Mouse (Mus musculus) heart, adult 2 months (tissue): ENCODE data around the gene Sept3. TPM values are rescaled to one million over a fixed set of nuclear protein-coding genes. Genes with fewer than 3 reads are reported as not detected.
"Not testable (repeated sequence)": the region's sequence is repeated elsewhere in the genome, so short reads cannot be mapped to it uniquely, and the experiment has no call there.

Experiments used
- DNase-seq, 2 experiments: peaks; one replicate each; pipeline ENCODE4 v3.0.0; 2021
- H3K27ac ChIP-seq: fragments of 200-600 bp; 2 replicates; pipeline ENCODE4 v1.8.1; 2022
- H3K27me3 ChIP-seq: fragments of 200-500 bp; 2 replicates; pipeline ENCODE4 v1.6.1; 2012; ENCODE audit warnings: mild to moderate bottlenecking, low read length, inconsistent platforms, mixed read lengths; ENCODE audit not compliant: control insufficient read depth, insufficient read depth
- H3K36me3 ChIP-seq: fragments of 200-500 bp; 2 replicates; pipeline ENCODE4 v1.6.1; 2012; ENCODE audit warnings: low read length, inconsistent platforms; ENCODE audit not compliant: control insufficient read depth, insufficient read depth
- H3K4me1 ChIP-seq: fragments of 200-500 bp; 2 replicates; pipeline ENCODE4 v1.6.1; 2011; ENCODE audit warnings: low read length; ENCODE audit not compliant: control insufficient read depth, insufficient read depth
- H3K4me3 ChIP-seq: fragments of 200-600 bp; 2 replicates; pipeline ENCODE4 v1.8.1; 2022
- H3K79me2 ChIP-seq: fragments of 200-500 bp; replicated peaks from 2 replicates; pipeline ENCODE4 v1.6.1; 2012; ENCODE audit warnings: mild to moderate bottlenecking, inconsistent platforms, low read length, moderate library complexity, mixed read lengths; ENCODE audit not compliant: control insufficient read depth, insufficient read depth
- H3K9ac ChIP-seq: fragments of 200-500 bp; 2 replicates; pipeline ENCODE4 v1.6.1; 2012; ENCODE audit warnings: low read depth, mild to moderate bottlenecking, control low read depth, inconsistent platforms, low read length, mixed read lengths
- CTCF ChIP-seq: fragments of 200-600 bp; IDR thresholded peaks from 2 replicates; pipeline ENCODE4 v1.8.1; 2022; ENCODE audit warnings: antibody characterized with exemption, mild to moderate bottlenecking, moderate library complexity
- EP300 ChIP-seq: fragments of 200-500 bp; IDR thresholded peaks from 2 replicates; pipeline ENCODE4 v1.6.1; 2011; ENCODE audit warnings: low read depth, low read length, control low read depth; ENCODE audit not compliant: insufficient read depth
- POLR2A ChIP-seq: fragments of 200-500 bp; IDR thresholded peaks from 2 replicates; pipeline ENCODE4 v1.6.1; 2011; ENCODE audit warnings: mild to moderate bottlenecking, low read depth, low read length, control low read depth; ENCODE audit not compliant: insufficient read depth
- WGBS: fragments of 180-500 bp; shearing (Covaris S2); methylation state at CpG from one replicate; pipeline ENCODE4 v1.1.7; 2018; 5-methylcytosine and 5-hydroxymethylcytosine counted together
- intact Hi-C: fragments of 180-260 bp; cut with DNase I; formaldehyde crosslinking; loops from one replicate; pipeline ENCODE4 v1.15.1; 2025
- polyA plus RNA-seq: library from polyadenylated mRNA; depleted of rRNA; stranded (reverse); fragments of >200 nt; gene quantifications from 2 replicates; pipeline ENCODE4 v1.2.3, GENCODE M21; 2012
- total RNA-seq, 2 experiments: library from RNA; stranded (reverse); gene quantifications; 2 replicates each; pipeline ENCODE4 v1.2.3; 2021

Sept3 gene
- total and polyA plus RNA-seq, 3 experiments = 0.39 to 0.44 (median 0.43) TPM

DNA sequence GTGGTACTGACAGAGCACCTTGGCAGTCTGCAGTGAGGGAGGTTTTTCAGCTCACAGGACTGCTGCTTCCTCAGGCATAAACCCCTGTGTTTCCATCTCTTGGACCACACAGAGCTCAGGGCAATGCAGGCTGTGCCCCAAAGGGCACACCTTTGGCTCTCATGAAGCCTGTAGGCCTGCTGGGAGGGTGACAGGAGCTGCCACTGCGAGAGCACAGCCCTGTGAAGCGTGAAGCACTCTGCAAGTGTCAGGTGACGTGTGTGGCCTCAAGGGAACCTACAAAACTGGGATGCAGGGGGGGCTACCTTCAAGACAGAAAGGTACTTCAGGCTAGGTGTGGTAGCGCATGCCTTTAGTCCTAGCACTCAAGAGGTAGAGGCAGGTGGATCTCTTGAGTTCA lies 42.0 kb upstream of the Sept3 start:
- H3K27ac ChIP-seq = no peak overlapping the region
- WGBS = 90% methylated on average over 4 of the region's 4 CpGs
- H3K4me3 ChIP-seq = no peak overlapping the region
- H3K9ac ChIP-seq = no peak overlapping the region
- TF ChIP-seq POLR2A (no peak), EP300 (no peak), CTCF (no peak)
- no peaks in the 10 kb centered on the region for H3K27me3 ChIP-seq
- no peaks in the 10 kb centered on the region for H3K36me3 ChIP-seq
- H3K4me1 ChIP-seq = no peaks in the 10 kb centered on the region
- intact Hi-C loops = no loop called here
- H3K79me2 ChIP-seq = no peaks in the 10 kb centered on the region
- peak in 1 of 2 experiments; percentile 6 for DNase-seq

DNA sequence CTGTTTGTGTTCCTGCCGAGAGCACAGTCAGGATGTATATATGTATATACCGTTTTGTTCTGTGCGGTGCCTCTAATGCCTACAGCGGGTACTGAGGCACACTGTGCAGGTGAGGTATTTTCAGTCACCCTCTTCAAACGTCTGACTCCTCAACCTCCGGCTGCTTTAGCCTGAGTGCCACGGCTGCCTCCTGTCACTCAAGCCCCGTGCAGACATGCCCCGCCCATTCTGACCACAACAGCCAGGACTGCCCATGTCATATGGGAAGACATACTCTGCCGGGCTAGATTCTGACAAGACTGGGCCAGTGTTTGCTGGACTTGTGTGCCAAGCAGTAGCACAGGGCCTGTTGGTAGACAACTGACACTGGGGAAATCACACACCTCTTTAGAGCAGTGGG lies 39.0 kb upstream of the Sept3 start:
- WGBS = 78% methylated on average over 10 of the region's 10 CpGs
- no peak overlapping the region for H3K9ac ChIP-seq
- TF ChIP-seq POLR2A (no peak), CTCF (no peak), EP300 (no peak)

DNA sequence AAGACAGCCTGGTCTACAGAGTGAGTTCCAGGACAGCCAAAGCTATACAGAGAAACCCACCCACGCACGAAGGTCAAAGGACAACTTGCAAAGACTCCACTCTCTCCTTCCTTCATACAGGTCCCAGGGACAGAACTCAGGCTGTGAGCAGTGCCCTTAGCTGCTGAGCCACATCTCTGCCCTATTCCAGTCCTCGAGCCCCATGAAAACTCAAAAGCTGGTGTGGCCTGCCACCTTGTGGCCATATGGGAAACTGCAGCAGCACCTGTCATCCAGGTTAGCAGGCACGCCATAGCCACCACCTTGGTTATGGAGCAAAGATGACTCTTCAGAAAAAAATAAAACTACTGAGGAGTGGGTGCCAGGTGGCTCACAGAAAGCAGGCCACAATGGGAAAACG lies 38.1 kb upstream of the Sept3 start:
- Histone ChIP-seq H3K36me3 (no peaks in the 10 kb centered on the region), H3K27ac (no peak overlapping the region), H3K4me1 (no peaks in the 10 kb centered on the region), H3K27me3 (no peaks in the 10 kb centered on the region), H3K79me2 (no peaks in the 10 kb centered on the region), H3K4me3 (no peak overlapping the region), H3K9ac (no peak overlapping the region)
- WGBS = 17% methylated on average over 5 of the region's 5 CpGs
- TF ChIP-seq POLR2A (no peak), CTCF (no peak), EP300 (peak; percentile 93)
- peak; percentile 78 to 89 for DNase-seq
- intact Hi-C loops = loop anchor here (1.0 kb wide), 2 partner anchors 98 to 171 kb away; no protein-coding TSS in a partner anchor

More for the DNA sequence above, 39.0 kb upstream of the Sept3 start:
- Histone ChIP-seq H3K36me3 (no peaks in the 10 kb centered on the region), H3K27me3 (no peaks in the 10 kb centered on the region), H3K4me3 (no peak overlapping the region), H3K27ac (no peak overlapping the region), H3K79me2 (no peaks in the 10 kb centered on the region), H3K4me1 (no peaks in the 10 kb centered on the region)
- intact Hi-C loops = loop anchor here (1.0 kb wide), 2 partner anchors 97 to 170 kb away; no protein-coding TSS in a partner anchor
- no peak for DNase-seq

DNA sequence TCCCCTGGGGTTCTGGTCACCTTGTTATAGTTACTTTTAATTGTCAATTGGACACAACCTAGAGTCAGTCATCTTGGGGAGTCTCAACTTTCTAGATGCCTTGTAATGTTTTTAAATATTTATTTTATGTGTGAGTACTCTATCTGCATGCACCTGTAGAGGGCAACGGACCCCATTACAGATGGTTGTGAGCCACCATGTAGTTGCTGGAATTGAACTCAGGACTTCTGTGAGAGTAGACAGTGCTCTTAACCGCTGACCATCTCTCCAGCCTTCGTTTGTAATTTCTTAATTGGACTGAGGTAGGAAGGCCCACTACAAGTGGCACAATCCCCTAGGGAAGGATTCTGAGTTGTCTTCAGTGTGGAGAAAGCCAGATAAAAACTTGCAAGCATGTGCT lies 31.4 kb upstream of the Sept3 start:
- H3K9ac ChIP-seq = no peak overlapping the region
- no peak for DNase-seq
- 69% methylated on average over 3 of the region's 3 CpGs for WGBS

DNA sequence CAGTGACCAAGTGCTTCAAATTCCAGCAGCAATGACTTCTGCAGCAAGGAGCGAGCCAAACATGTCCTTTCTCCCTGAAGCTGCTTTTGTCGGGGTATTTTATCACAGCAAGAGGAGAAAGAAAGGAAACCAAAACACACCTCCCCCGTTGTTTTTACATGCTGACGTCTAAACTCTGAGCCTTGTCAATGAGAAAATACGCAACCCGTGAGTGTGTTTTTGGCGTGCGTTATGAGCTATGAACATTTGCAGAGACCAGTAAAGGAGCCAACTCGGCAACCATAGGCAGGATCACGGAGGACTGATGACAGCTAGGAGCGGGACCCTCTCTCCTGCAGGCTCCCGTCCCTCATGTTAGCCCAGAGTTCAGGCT lies 31.0 kb upstream of the Sept3 start:
- no peaks in the 10 kb centered on the region for H3K36me3 ChIP-seq
- 0 out of 2 replicates have a peak, but pooled peaks cover 2% of the 10 kb centered on the region for H3K4me1 ChIP-seq
- H3K9ac ChIP-seq = peak overlapping the region; percentile 56
- H3K4me3 ChIP-seq = peak overlapping the region; percentile 71
- WGBS = under 1% methylated on average over 12 of the region's 12 CpGs
- no peaks in the 10 kb centered on the region for H3K79me2 ChIP-seq
- TF ChIP-seq EP300 (no peak), CTCF (no peak), POLR2A (no peak)
- DNase-seq = no peak
- intact Hi-C loops = no loop called here
- no peaks in the 10 kb centered on the region for H3K27me3 ChIP-seq
- no peak overlapping the region for H3K27ac ChIP-seq

More for the DNA sequence above, 31.4 kb upstream of the Sept3 start:
- Histone ChIP-seq H3K79me2 (no peaks in the 10 kb centered on the region), H3K27me3 (no peaks in the 10 kb centered on the region), H3K27ac (no peak overlapping the region), H3K4me1 (0 out of 2 replicates have a peak, but pooled peaks cover 2% of the 10 kb centered on the region), H3K36me3 (no peaks in the 10 kb centered on the region), H3K4me3 (no peak overlapping the region; the same call in 1 of the 2 replicates)
- intact Hi-C loops = no loop called here
- TF ChIP-seq CTCF (no peak), EP300 (no peak), POLR2A (no peak)

DNA sequence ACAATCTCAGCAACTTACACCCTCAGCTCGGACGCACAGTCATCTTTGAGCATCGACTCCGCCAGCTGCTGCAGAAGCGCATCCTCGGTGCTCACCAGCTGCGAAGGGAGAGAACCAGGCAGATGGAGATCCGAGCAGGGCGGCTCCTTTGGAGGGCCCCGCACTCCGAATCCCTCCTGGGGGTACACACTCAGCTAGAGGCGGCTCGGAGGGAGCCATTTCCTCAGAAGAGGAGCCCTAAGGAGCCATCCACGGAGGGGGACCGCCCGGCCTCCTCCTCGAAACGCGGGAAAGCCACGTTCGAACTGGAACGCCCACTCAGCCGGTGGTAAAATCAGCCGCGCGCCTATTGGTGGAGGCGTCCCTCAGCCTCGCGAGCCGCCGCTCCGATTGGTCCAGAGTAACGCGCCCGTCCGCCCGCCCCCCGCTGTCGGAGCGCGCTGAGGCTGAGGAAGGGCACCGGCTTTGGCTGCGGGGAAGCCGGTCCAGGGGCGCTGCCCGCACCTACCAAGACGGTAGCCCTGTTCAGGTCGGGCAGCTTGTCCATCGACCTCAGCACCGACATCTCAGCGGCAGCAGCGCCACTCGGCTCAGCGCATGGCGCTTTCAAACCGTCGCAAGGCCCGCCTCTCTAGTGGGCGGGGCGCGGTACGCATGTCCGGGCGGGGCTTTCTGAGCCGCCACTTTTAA lies 30.4 kb upstream of the Sept3 start, which contains the start of gene Cenpm:
Gene Cenpm (minus strand): TSS at position 634 of the 690 bp plus-strand sequence.
- under 1% methylated on average over 65 of the region's 65 CpGs for WGBS
- peak; percentile 94 to 95 for DNase-seq
- peak within 1 kb of the TSS; percentile 85 for H3K9ac ChIP-seq
- H3K4me1 ChIP-seq = 0 out of 2 replicates have a peak, but pooled peaks cover 2% of the 10 kb centered on the region
- H3K27ac ChIP-seq = peak within 1 kb of the TSS; percentile 72
- H3K27me3 ChIP-seq = no peaks in the 10 kb centered on the region
- peak within 1 kb of the TSS; percentile 71 for H3K4me3 ChIP-seq
- intact Hi-C loops = no loop called here
- TF ChIP-seq POLR2A = no peak
- TF ChIP-seq CTCF = 0 out of 2 replicates have a peak, but pooled peaks have one; percentile 8
- TF ChIP-seq EP300 = no peak
- no peaks in the 10 kb centered on the region for H3K79me2 ChIP-seq
- H3K36me3 ChIP-seq = no peaks in the 10 kb centered on the region

DNA sequence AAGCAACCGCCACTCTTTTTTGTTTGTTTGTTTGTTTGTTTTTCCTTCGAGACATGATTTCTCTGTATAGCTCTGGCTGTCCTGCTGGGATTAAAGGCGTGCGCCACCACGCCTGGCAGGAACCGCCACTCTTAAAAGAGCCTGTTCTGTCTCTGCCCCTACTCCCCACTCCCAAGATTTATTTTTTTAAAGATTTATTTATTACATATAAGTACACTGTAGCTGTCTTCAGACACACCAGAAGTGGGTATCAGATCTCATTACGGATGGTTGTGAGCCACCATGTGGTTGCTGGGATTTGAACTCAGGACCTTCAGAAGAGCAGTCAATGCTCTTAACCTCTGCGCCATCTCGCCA lies 29.9 kb upstream of the Sept3 start:
- 23% methylated on average over 9 of the region's 9 CpGs for WGBS
- H3K27me3 ChIP-seq, DNase-seq, H3K9ac ChIP-seq, H3K79me2 ChIP-seq, H3K4me1 ChIP-seq, intact Hi-C loops, H3K36me3 ChIP-seq, H3K27ac ChIP-seq: not testable (repeated sequence)
- peak overlapping the region; percentile 71 for H3K4me3 ChIP-seq
